Mouse (Mus musculus): Measurements from ENCODE around the gene Gpr107. TPM values are rescaled to one million over a fixed set of nuclear protein-coding genes. Genes with fewer than 3 reads are reported as not detected.

Gpr107 gene
- total and polyA plus RNA-seq, 3 experiments = 16.4 to 18.3 TPM; not detected in 1

GRCm38 (mm10) chr2:31170164-31170563 is 18.0 kb downstream of the Gpr107 start (continued):
- TF ChIP-seq EP300 (IDR thresholded peaks at IDR 0.05; ENCODE audit: low read depth in 1 of 2, low read length in 2 of 2) = no peak

- no peak for DNase-seq (ENCODE audit: low read depth, low spot score)
- H3K9me3 ChIP-seq (replicated peaks; ENCODE audit: insufficient read depth, low read length) = no peaks in the 10 kb centered on the region
- H3K36me3 ChIP-seq (ENCODE audit: control insufficient read depth in 1 of 2, insufficient read depth in 2 of 2, low read length in 2 of 2) = peaks cover 0 to 8% of the 10 kb centered on the region in 2 experiments; a peak in 2 of 4 replicates
- H3K27ac ChIP-seq (ENCODE audit: control insufficient read depth, low read depth, low read length) = no peak overlapping the region
- no peak overlapping the region for H3K9ac ChIP-seq (ENCODE audit: control insufficient read depth, low read depth, low read length, poor library complexity, severe bottlenecking)
- no peaks in the 10 kb centered on the region for H3K79me2 ChIP-seq (ENCODE audit: control insufficient read depth, insufficient read depth, low read length, poor library complexity)
- H3K4me3 ChIP-seq (ENCODE audit: control insufficient read depth in 1 of 2, insufficient read depth in 1 of 2, low read depth in 2 of 2, low read length in 2 of 2) = no peak overlapping the region
- no peak for TF ChIP-seq MYB (IDR thresholded peaks at IDR 0.05; ENCODE audit: low read depth, low read length)
- 0 out of 6 replicates have a peak, but pooled peaks of 1 of the 3 experiments have one; percentile 2 for TF ChIP-seq CTCF (IDR thresholded peaks at IDR 0.05 in 2 of 3, conservative IDR thresholded peaks at IDR 0.05 in 1 of 3; ENCODE audit: control insufficient read depth in 1 of 3, insufficient read depth in 1 of 3, low read depth in 2 of 3, low read length in 3 of 3, poor library complexity in 1 of 3, severe bottlenecking in 1 of 3)
- H3K27me3 ChIP-seq (ENCODE audit: control insufficient read depth in 1 of 2, insufficient read depth in 2 of 2, low read length in 2 of 2) = no peaks in the 10 kb centered on the region
- no peaks in the 10 kb centered on the region for H3K4me1 ChIP-seq (ENCODE audit: control insufficient read depth in 1 of 2, insufficient read depth in 2 of 2, low read length in 2 of 2)
Observed at GRCm38 (mm10) chr2:31172001-31172400, 19.9 kb downstream of the Gpr107 start.

GRCm38 (mm10) chr2:31172536-31172935 is 20.4 kb downstream of the Gpr107 start:
- H3K9me3 ChIP-seq (replicated peaks; ENCODE audit: insufficient read depth, low read length) = no peaks in the 10 kb centered on the region
- H3K9ac ChIP-seq (ENCODE audit: control insufficient read depth, low read depth, low read length, poor library complexity, severe bottlenecking) = no peak overlapping the region
- H3K27me3 ChIP-seq (ENCODE audit: control insufficient read depth in 1 of 2, insufficient read depth in 2 of 2, low read length in 2 of 2) = no peaks in the 10 kb centered on the region
- peak; percentile 35 for DNase-seq (ENCODE audit: low read depth, low spot score)
- H3K4me3 ChIP-seq (ENCODE audit: control insufficient read depth in 1 of 2, insufficient read depth in 1 of 2, low read depth in 2 of 2, low read length in 2 of 2) = no peak overlapping the region
- no peaks in the 10 kb centered on the region for H3K4me1 ChIP-seq (ENCODE audit: control insufficient read depth in 1 of 2, insufficient read depth in 2 of 2, low read length in 2 of 2)
- H3K27ac ChIP-seq (ENCODE audit: control insufficient read depth, low read depth, low read length) = no peak overlapping the region
- no peaks in the 10 kb centered on the region for H3K79me2 ChIP-seq (ENCODE audit: control insufficient read depth, insufficient read depth, low read length, poor library complexity)
- no peak for TF ChIP-seq POLR2AphosphoS2 (IDR thresholded peaks at IDR 0.05; ENCODE audit: low read length)
- no peak for TF ChIP-seq ZNF384 (IDR thresholded peaks at IDR 0.05; ENCODE audit: low read depth, low read length)
- no peak for TF ChIP-seq E2F4 (IDR thresholded peaks at IDR 0.05; ENCODE audit: borderline replicate concordance, low read depth, low read length)
- peak; percentile 44; the same call in 1 of the 2 replicates for TF ChIP-seq MYC (IDR thresholded peaks at IDR 0.05; ENCODE audit: low read depth, low read length)
- TF ChIP-seq ZC3H11A (IDR thresholded peaks at IDR 0.05; ENCODE audit: low read depth, low read length) = 0 out of 2 replicates have a peak, but pooled peaks have one; percentile 3
- TF ChIP-seq CTCF (IDR thresholded peaks at IDR 0.05 in 2 of 3, conservative IDR thresholded peaks at IDR 0.05 in 1 of 3; ENCODE audit: control insufficient read depth in 1 of 3, insufficient read depth in 1 of 3, low read depth in 2 of 3, low read length in 3 of 3, poor library complexity in 1 of 3, severe bottlenecking in 1 of 3) = peak in 2 of 3 experiments; percentile 22 to 56; a peak in 2 of 6 replicates
- H3K36me3 ChIP-seq (ENCODE audit: control insufficient read depth in 1 of 2, insufficient read depth in 2 of 2, low read length in 2 of 2) = peaks cover 0 to 10% of the 10 kb centered on the region in 2 experiments; a peak in 2 of 4 replicates

GRCm38 (mm10) chr2:31173290-31173689 is 21.2 kb downstream of the Gpr107 start:
- Histone ChIP-seq H3K9ac (ENCODE audit: control insufficient read depth, low read depth, low read length, poor library complexity, severe bottlenecking) (no peak overlapping the region), H3K4me1 (ENCODE audit: control insufficient read depth in 1 of 2, insufficient read depth in 2 of 2, low read length in 2 of 2) (no peaks in the 10 kb centered on the region), H3K4me3 (ENCODE audit: control insufficient read depth in 1 of 2, insufficient read depth in 1 of 2, low read depth in 2 of 2, low read length in 2 of 2) (no peak overlapping the region), H3K79me2 (ENCODE audit: control insufficient read depth, insufficient read depth, low read length, poor library complexity) (no peaks in the 10 kb centered on the region), H3K27me3 (ENCODE audit: control insufficient read depth in 1 of 2, insufficient read depth in 2 of 2, low read length in 2 of 2) (no peaks in the 10 kb centered on the region), H3K36me3 (ENCODE audit: control insufficient read depth in 1 of 2, insufficient read depth in 2 of 2, low read length in 2 of 2) (peaks cover 0 to 10% of the 10 kb centered on the region in 2 experiments; a peak in 2 of 4 replicates), H3K27ac (ENCODE audit: control insufficient read depth, low read depth, low read length) (no peak overlapping the region), H3K9me3 (replicated peaks; ENCODE audit: insufficient read depth, low read length) (no peaks in the 10 kb centered on the region)
- peak; percentile 52 for DNase-seq (ENCODE audit: low read depth, low spot score)
- TF ChIP-seq SMC3 (IDR thresholded peaks at IDR 0.05; ENCODE audit: low read depth, low read length) = peak; percentile 22; the same call in 1 of the 2 replicates
- TF ChIP-seq CTCF (IDR thresholded peaks at IDR 0.05 in 2 of 3, conservative IDR thresholded peaks at IDR 0.05 in 1 of 3; ENCODE audit: control insufficient read depth in 1 of 3, insufficient read depth in 1 of 3, low read depth in 2 of 3, low read length in 3 of 3, poor library complexity in 1 of 3, severe bottlenecking in 1 of 3) = peak; percentile 48 to 57 (median 51)
- no peak for TF ChIP-seq KAT2A (conservative IDR thresholded peaks at IDR 0.05; ENCODE audit: low read depth, low read length)
- no peak for TF ChIP-seq CHD1 (IDR thresholded peaks at IDR 0.05; ENCODE audit: low read depth, low read length)
- no peak for TF ChIP-seq ZKSCAN1 (IDR thresholded peaks at IDR 0.05; ENCODE audit: low read depth, low read length)
- TF ChIP-seq ZC3H11A (IDR thresholded peaks at IDR 0.05; ENCODE audit: low read depth, low read length) = no peak
- TF ChIP-seq NRF1 (IDR thresholded peaks at IDR 0.05; ENCODE audit: insufficient read depth, low read depth, low read length, poor library complexity, severe bottlenecking) = no peak
- TF ChIP-seq HCFC1 (IDR thresholded peaks at IDR 0.05; ENCODE audit: low read depth, low read length) = 0 out of 2 replicates have a peak, but pooled peaks have one; percentile 20
